Mouse (Mus musculus) midbrain, postnatal 0 days (tissue): ENCODE measurements around the gene Rapgef3. TPM values are rescaled to one million over a fixed set of nuclear protein-coding genes. Genes with fewer than 3 reads are reported as not detected.

Experiments used
- ATAC-seq: fragments of 200-750 bp; cut with Nextera tagmentation; 2 replicates; pipeline ENCODE4 v1.8.0; 2017; ENCODE audit warnings: moderate number of reproducible peaks, mild to moderate bottlenecking, moderate TSS enrichment, moderate library complexity; ENCODE audit not compliant: low FRiP score
- DNase-seq: peaks from one replicate; pipeline ENCODE4 v3.0.0-alpha.2; 2015; ENCODE audit warnings: low spot score
- H3K27ac ChIP-seq: fragments of 300-500 bp; sonication (generic); 2 replicates; pipeline ENCODE4 v1.5.1; 2014; ENCODE audit warnings: low read depth, mild to moderate bottlenecking, low read length, mixed read lengths
- H3K27me3 ChIP-seq: fragments of 300-500 bp; sonication (generic); 2 replicates; pipeline ENCODE4 v1.6.1; 2014; ENCODE audit warnings: low read length, control low read depth, mixed read lengths; ENCODE audit not compliant: insufficient read depth
- H3K36me3 ChIP-seq: fragments of 300-500 bp; sonication (generic); 2 replicates; pipeline ENCODE4 v1.6.1; 2014; ENCODE audit warnings: low read length, control low read depth, mixed read lengths; ENCODE audit not compliant: insufficient read depth
- H3K4me1 ChIP-seq: fragments of 300-500 bp; sonication (generic); 2 replicates; pipeline ENCODE4 v1.6.1; 2014; ENCODE audit warnings: mild to moderate bottlenecking, control low read depth, antibody characterized with exemption, low read length, mixed read lengths; ENCODE audit not compliant: insufficient read depth
- H3K4me2 ChIP-seq: fragments of 300-500 bp; sonication (generic); 2 replicates; pipeline ENCODE4 v1.6.1; 2014; ENCODE audit warnings: low read depth, mild to moderate bottlenecking, low read length, mixed read lengths; ENCODE audit not compliant: poor library complexity, severe bottlenecking
- H3K4me3 ChIP-seq: fragments of 300-500 bp; sonication (generic); 2 replicates; pipeline ENCODE4 v1.5.1; 2014; ENCODE audit warnings: low read depth, mild to moderate bottlenecking, low read length, moderate library complexity
- H3K9ac ChIP-seq: fragments of 300-500 bp; sonication (generic); replicated peaks from 2 replicates; pipeline ENCODE4 v1.6.1; 2014; ENCODE audit warnings: mild to moderate bottlenecking, low read length, moderate library complexity, mixed read lengths; ENCODE audit not compliant: poor library complexity, severe bottlenecking
- H3K9me3 ChIP-seq: fragments of 300-500 bp; sonication (generic); 2 replicates; pipeline ENCODE4 v1.6.1; 2016; ENCODE audit warnings: low read length, control low read depth
- CTCF ChIP-seq: IDR thresholded peaks from 2 replicates; pipeline ENCODE4 v1.5.1; 2016; ENCODE audit warnings: antibody characterized with exemption, mild to moderate bottlenecking
- WGBS: fragments of 180-500 bp; shearing (Covaris S2); extraction: QIAGEN DNeasy Blood & Tissue Kit; methylation state at CpG from one replicate; pipeline ENCODE4 v1.1.7; 2014; 5-methylcytosine and 5-hydroxymethylcytosine counted together
- polyA plus RNA-seq: library from polyadenylated mRNA; unstranded; fragments of >200 nt; fragmentation: Nextera tagmentation; extraction: Ambion mirVana; gene quantifications from 2 replicates; pipeline ENCODE4 v1.2.1, GENCODE M21; 2015
- total RNA-seq: library from RNA; depleted of rRNA; stranded (reverse); fragments of >200 nt; gene quantifications from 2 replicates; pipeline ENCODE4 v1.2.3, GENCODE M21; 2014

The Rapgef3 gene
- total and polyA plus RNA-seq, 2 experiments from 2014 or later, result 16.5 to 34.9 TPM

GRCm38 (mm10) chr15:97766194-97766593, 1.6 kb downstream of the Rapgef3 start:
- 5% methylated on average over 8 of the region's 8 CpGs for WGBS
- H3K9ac ChIP-seq, result peak overlapping the region; percentile 61
- H3K27me3 ChIP-seq, result 0 out of 2 replicates have a peak, but pooled peaks cover 9% of the 10 kb centered on the region
- H3K4me1 ChIP-seq, result peaks cover 10% of the 10 kb centered on the region
- TF ChIP-seq CTCF, result no peak
- H3K4me3 ChIP-seq, result peak overlapping the region; percentile 46
- H3K36me3 ChIP-seq, result no peaks in the 10 kb centered on the region
- peak overlapping the region; percentile 66 for H3K4me2 ChIP-seq
- peak; percentile 75 for DNase-seq
- peak overlapping the region; percentile 72 for H3K27ac ChIP-seq
- ATAC-seq, result 0 out of 2 replicates have a peak, but pooled peaks have one; percentile 20
- no peaks in the 10 kb centered on the region for H3K9me3 ChIP-seq

GRCm38 (mm10) chr15:97765090-97765794, 2.5 kb downstream of the Rapgef3 start:
- peaks cover 10% of the 10 kb centered on the region for H3K4me1 ChIP-seq
- H3K27me3 ChIP-seq, result 0 out of 2 replicates have a peak, but pooled peaks cover 8% of the 10 kb centered on the region
- H3K4me3 ChIP-seq, result peak overlapping the region; percentile 46
- WGBS, result 35% methylated on average over 13 of the region's 13 CpGs
- DNase-seq, result no peak
- H3K27ac ChIP-seq, result no peak overlapping the region
- ATAC-seq, result no peak
- H3K9me3 ChIP-seq, result no peaks in the 10 kb centered on the region
- peaks cover 3% of the 10 kb centered on the region for H3K36me3 ChIP-seq
- no peak for TF ChIP-seq CTCF
- peak overlapping the region; percentile 66 for H3K4me2 ChIP-seq
- H3K9ac ChIP-seq, result 0 out of 2 replicates have a peak overlapping the region, but pooled peaks have one; percentile 36

- DNase-seq, result no peak
- ATAC-seq, result no peak
- H3K9ac ChIP-seq, result no peak overlapping the region
- H3K27ac ChIP-seq, result no peak overlapping the region
- WGBS, result 90% methylated on average over 2 of the region's 2 CpGs
- peaks cover 10% of the 10 kb centered on the region for H3K4me1 ChIP-seq
- no peak overlapping the region for H3K4me3 ChIP-seq
- H3K9me3 ChIP-seq, result no peaks in the 10 kb centered on the region
- H3K4me2 ChIP-seq, result no peak overlapping the region; the same call in 1 of the 2 replicates
- 0 out of 2 replicates have a peak, but pooled peaks cover under 1% of the 10 kb centered on the region for H3K27me3 ChIP-seq
- peaks cover 10% of the 10 kb centered on the region for H3K36me3 ChIP-seq
- no peak for TF ChIP-seq CTCF
These were observed 3.2 kb downstream of the Rapgef3 start for GRCm38 (mm10) chr15:97764532-97764931.

- no peak overlapping the region for H3K9ac ChIP-seq
- no peaks in the 10 kb centered on the region for H3K9me3 ChIP-seq
- H3K4me3 ChIP-seq, result no peak overlapping the region
- no peak overlapping the region for H3K27ac ChIP-seq
- 72% methylated on average over 9 of the region's 9 CpGs for whole genome bisulfite sequencing
- no peaks in the 10 kb centered on the region for H3K27me3 ChIP-seq
- DNase-seq (no peak), ATAC-seq (no peak)
- no peak overlapping the region; the same call in 1 of the 2 replicates for H3K4me2 ChIP-seq
- peaks cover 4% of the 10 kb centered on the region; the same call in 1 of the 2 replicates for H3K4me1 ChIP-seq
- peaks cover 17% of the 10 kb centered on the region for H3K36me3 ChIP-seq
- TF ChIP-seq CTCF, result no peak
These were observed 4.3 kb downstream of the Rapgef3 start for GRCm38 (mm10) chr15:97763256-97764049.

GRCm38 (mm10) chr15:97762733-97763132, 5.0 kb downstream of the Rapgef3 start:
- Histone ChIP-seq H3K9me3 (no peaks in the 10 kb centered on the region), H3K9ac (no peak overlapping the region), H3K27me3 (no peaks in the 10 kb centered on the region), H3K4me2 (no peak overlapping the region), H3K4me1 (peaks cover 3% of the 10 kb centered on the region; the same call in 1 of the 2 replicates), H3K36me3 (peaks cover 24% of the 10 kb centered on the region), H3K4me3 (no peak overlapping the region), H3K27ac (no peak overlapping the region)
- ATAC-seq, result no peak
- WGBS, result 78% methylated on average over 9 of the region's 9 CpGs
- TF ChIP-seq CTCF, result no peak
- no peak for DNase-seq
